Mouse (Mus musculus): Measurements from ENCODE around the gene Sh2d7.
"Not testable (repeated sequence)": the region's sequence is repeated elsewhere in the genome, so short reads cannot be mapped to it uniquely, and the experiment has no call there.

Sh2d7 gene

DNA sequence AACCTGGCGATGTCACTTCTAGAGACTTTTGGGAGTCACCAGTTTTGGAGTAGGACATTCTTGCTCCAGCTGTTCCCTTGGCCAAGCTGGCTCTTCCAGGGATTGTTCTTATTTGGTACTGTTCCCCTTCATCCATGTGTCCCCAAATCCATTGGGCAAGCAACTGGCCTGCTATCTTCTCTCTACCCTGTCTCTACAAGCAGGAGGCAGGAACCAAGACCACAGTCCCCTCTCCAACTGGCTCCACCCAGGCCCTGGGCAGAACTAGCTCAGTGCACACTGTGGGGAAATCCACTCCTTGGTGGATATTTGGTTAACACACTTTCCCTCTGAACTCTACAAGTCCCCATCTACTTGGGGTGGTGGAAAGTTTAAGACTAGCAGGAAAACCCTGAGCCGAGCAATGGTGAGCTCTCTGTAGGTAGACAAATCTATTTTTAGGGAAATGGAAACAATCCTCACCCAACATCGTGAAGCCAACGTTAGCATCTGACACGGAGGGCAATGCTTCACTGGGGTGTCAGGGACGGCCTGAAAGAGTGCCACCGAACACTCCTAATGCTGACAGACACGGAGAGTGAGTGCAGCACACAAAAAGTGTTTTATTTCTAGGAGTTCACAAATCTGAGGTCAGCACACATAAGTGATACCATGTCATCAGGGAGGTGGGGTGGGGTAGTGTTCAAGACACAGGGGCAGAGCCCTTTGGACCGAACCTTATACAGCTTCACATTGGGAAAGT lies 5.6 kb downstream of the Sh2d7 start:
- no peak for DNase-seq (ENCODE audit: low read depth, low spot score)

DNA sequence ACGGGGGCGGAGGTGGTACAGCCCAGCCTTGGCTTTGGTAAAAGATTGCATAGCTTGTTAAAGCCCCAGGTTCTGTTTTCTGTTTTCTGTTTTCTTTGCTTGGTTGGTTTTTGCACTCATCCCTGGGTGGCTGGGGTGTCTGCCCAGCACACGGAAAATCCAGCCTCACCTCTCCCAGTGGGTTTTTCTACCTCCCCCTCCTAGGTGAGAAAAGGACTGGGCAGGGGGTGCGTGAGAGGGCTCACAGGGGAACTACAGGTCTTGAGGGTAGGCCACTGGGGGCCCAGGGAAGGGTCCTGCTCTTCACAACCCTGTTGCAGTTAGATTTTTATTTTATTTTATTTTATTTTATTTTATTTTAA lies 6.2 kb downstream of the Sh2d7 start:
- no peak for DNase-seq (ENCODE audit: low read depth, low spot score)

GRCm38 (mm10) chr9:54547536-54547935 lies 8.8 kb downstream of the Sh2d7 start:
- DNase-seq (ENCODE audit: low read depth, low spot score) = peak; percentile 54

DNA sequence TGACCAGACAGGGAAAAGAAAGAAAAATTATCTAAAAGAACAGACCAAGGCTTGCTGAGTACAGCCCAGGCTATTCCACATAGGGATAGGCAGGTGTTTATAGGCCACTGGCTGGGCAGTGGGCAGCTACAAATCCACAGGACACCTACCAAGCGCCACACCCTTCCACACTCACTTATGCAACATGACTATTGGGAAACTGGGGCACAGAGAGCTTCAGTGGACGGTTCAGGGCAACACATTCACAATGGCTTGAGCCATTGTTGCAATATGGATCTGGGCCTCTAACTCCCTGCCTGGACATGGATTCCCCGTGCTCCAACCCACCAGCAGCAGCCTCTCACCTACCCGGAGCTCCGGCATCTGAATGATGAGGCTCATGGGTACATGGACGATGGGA lies 10.6 kb downstream of the Sh2d7 start:
- no peak for DNase-seq (ENCODE audit: low read depth, low spot score)

GRCm38 (mm10) chr9:54552409-54552808 lies 13.6 kb downstream of the Sh2d7 start:
- peak; percentile 75 for DNase-seq (ENCODE audit: low read depth, low spot score)

GRCm38 (mm10) chr9:54555044-54555443 lies 16.3 kb downstream of the Sh2d7 start:
- DNase-seq (ENCODE audit: low read depth, low spot score) = no peak

- no peak for DNase-seq (ENCODE audit: low read depth, low spot score)
Measured at GRCm38 (mm10) chr9:54558731-54559130, 19.9 kb downstream of the Sh2d7 start.

DNA sequence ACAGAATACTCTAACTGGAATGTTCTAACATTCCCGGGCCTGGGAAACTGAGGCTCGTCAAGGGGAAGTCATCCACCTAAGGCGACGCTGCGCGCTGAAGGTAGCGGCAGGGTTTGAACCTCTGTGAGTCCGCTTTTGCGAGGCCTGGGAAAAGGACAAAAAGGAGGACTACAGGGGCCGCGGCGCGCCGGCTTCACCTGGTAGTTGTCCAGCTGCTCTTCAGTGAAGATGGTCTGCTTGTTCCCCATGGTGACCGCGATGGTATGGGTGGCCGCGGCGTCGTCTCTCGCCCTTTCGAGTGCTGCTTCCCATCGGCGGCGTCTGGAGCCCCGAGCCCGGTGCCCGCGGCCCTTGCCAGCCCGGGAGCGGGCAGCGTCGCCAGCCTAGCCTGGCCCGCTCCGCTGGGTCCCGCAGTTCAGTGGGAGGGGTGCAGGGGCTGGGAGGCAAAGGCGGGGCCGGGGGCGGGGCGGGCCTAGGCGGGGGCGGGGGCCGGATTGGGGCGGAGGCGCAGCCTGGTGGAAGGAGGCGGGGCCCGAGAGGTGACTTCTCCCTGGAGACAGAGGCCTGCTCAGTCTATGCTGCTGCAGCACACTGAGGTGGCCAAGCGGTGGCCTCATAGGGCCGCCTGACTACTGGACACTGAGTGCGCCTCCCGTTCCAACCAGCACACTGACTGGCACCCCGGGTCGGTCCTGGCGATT lies 21.1 kb downstream of the Sh2d7 start, which contains the start of gene Cib2:
Gene Cib2, minus strand, starts transcription at position 448 of the 701 bp plus-strand sequence.
- peak; percentile 57 for DNase-seq (ENCODE audit: low read depth, low spot score)

DNA sequence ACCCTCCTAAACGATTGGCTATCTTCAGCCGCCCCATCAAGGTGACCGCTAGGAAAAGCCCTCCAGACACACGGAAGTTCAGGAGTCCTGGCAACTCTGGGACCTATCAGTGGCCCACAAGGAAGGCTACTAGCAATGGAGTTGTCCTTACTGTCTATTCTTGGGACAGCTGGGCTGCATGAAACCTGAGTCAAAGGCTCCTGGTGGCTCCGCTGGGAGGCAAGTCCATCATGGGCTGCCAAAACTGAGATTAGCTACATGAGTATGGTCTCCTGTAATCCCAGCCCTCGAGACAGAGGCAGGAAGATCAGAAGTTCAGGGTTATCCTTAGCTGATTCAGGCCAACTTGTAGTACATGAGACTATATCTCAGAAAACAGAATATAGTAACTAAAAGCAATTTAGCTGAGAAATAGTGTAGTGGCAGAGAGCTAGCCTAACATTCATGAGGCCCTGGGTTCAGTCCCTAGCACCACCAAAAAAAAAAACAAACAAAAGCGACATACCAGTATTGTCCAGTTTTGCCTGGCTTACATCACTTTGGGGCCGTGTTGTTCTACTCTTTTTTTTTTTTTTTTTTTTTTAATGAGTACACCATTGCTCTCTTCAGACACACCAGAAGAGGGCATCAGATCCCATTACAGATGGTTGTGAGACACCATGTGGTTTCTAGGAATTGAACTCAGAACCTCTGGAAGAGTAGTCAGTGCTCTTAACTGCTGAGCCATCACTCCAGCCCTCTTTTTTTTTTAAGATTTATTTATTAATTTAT lies 22.2 kb downstream of the Sh2d7 start:
- no peak for DNase-seq (ENCODE audit: low read depth, low spot score)

GRCm38 (mm10) chr9:54566958-54567357 lies 28.2 kb downstream of the Sh2d7 start:
- no peak for DNase-seq (ENCODE audit: low read depth, low spot score)

DNA sequence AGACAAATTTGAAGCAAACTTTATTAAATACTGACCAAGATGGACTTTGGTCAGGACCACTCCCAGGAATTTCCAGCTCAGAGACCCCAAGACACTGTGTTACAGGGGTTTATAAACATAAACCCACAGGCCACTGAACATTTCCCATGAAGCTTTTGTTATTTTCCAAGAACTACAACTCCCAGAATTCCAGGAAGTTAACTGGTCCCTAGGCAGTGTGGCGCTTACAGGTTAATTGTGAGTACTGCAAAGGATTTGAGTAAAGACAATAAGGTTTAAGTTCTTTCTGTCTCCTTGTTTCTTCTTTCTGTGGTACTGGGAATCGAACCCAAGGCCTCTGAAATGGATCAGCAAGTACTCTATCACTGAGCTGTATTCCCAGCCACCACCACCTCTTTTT lies 29.9 kb downstream of the Sh2d7 start:
- no peak for DNase-seq (ENCODE audit: low read depth, low spot score)

DNA sequence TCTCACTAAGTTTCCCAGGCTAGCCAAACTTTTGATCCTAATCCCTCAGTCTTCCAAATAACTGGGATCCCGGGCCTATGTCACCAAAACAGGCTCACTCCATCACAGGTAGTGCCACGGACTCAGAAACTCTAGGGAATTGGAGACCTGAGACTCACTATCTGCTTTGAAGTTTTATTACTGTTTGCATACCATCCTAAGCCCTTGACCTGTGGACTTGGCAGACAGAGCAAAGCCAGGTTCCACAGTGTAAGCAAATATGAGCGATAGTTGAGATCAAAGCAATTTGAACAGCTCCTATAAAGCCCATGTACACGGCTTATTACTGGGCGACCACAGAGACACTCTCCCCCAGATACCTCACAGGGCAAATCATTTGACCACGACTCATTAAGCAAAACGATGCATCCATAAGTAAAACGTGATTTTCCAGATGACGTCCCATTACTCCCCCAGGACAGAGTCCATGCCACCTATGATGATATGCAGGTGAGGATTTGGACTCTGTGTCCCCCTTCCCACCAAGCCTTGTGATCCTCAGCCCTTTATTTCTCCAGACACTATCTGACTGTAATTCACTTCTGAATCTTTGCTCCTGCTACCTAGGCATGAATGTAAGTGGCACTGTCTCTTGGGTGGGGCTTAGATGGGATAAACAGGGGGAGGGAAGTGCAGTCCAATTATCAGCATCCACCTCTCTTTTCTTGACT lies 32.5 kb downstream of the Sh2d7 start:
- DNase-seq (ENCODE audit: low read depth, low spot score) = no peak

DNA sequence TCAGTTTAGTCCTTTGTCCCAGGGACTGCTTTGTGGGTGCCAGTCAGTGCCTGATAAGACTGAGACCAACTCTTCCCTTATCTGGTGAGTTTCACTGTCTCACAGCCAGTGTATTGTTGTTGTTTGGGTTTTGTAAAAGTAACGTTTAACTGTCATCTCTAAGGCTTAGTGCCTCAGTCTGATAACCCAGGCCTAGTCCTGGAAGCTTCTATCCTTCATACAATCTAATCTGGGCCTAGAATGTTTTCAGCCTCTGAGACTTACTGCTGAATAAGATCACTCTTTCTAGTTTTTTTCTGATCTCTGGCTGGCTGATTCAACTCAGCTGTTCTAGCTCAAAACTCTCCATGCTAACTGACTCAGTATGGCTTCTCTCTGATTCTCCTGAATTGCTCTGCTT lies 44.9 kb downstream of the Sh2d7 start:
- DNase-seq (ENCODE audit: low read depth, low spot score) = no peak

- not testable (repeated sequence) for DNase-seq (ENCODE audit: low read depth, low spot score)
Measured at GRCm38 (mm10) chr9:54584127-54584526, 45.3 kb downstream of the Sh2d7 start.

GRCm38 (mm10) chr9:54585839-54586198 lies 47.0 kb downstream of the Sh2d7 start:
- no peak for DNase-seq (ENCODE audit: low read depth, low spot score)

DNA sequence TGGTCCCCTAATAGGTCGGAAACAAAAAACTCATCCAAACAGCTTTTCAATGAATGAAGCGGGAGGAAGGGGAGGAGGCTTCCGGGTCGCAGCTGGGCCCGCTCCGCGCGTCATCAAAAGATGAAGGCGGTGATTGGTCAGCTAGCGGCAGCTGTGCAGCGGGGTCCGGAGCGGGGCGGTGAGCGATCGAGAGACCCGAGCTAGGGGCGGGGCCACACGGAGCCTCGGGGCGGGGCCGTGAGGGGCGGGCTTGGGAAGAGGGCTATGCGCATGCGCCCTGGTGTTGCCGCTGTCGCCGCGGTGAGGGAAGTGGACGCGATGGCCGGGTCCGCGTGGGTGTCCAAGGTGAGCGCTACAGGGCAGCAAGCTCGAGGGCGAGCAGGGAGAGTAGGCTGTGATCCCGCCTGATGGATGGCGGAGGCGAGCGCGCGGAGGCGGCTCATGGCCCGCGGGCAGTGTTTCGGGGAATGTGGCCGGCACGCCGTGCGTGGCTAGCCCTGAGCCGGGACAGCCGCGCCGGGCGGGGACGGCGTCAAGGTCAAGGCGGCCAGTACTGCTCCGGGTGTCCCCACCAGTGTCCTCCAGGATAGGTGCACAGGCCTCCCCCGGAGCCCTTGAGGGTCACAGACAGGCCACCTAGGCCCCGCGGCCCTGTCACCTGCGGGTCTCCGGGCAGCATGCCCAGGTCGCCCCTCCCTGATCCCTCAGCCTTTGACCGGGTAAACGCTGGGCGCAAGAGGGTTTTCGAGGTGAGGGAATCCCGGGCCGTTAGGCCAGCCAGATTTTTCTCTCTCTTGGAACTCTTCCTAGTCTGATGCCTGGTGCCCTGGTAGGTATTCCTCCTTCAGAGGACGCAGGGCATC lies 47.6 kb downstream of the Sh2d7 start, which contains the start of gene Idh3a:
Gene Idh3a, plus strand, starts transcription at position 136 of the 863 bp plus-strand sequence.
- DNase-seq (ENCODE audit: low read depth, low spot score) = peak; percentile 90

GRCm38 (mm10) chr9:54587863-54588262 lies 49.1 kb downstream of the Sh2d7 start:
- no peak for DNase-seq (ENCODE audit: low read depth, low spot score)

DNA sequence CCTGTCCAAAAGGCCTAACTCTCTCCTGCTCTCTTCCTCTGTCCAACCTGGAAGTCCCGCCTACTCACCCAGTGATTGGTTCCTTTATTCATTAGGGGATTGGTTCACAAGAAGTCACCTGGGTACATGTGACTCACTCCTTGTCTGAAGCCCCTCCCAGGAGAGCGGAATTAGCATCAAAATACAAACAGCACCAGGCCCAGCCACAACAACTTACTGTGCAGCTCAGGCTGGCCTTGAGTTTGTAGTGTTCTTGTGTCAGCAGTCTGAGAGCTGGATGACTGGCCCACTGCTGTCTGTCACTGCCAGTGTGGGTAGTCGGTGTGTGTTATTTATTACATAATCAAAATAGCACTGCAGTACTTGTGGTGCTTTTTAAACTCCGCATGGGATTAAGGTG lies 54.9 kb downstream of the Sh2d7 start:
- DNase-seq (ENCODE audit: low read depth, low spot score) = not testable (repeated sequence)
